Mouse (Mus musculus) liver, embryonic 11.5 days (tissue): ENCODE measurements at regions not wholly inside any gene's neighbourhood (a gene's known extent, or its start where the extent isn't known, plus 50 kb on each side); places are given as distances from the start of the nearest gene placed in this dataset.
"Not testable (repeated sequence)": the region's sequence is repeated elsewhere in the genome, so short reads cannot be mapped to it uniquely, and the experiment has no call there.

Source experiments
- ATAC-seq: fragments of 200-750 bp; cut with Nextera tagmentation; replicated peaks from 2 replicates; pipeline ENCODE4 v1.8.0; 2017; ENCODE audit warnings: moderate number of reproducible peaks, mild to moderate bottlenecking, moderate TSS enrichment, moderate library complexity; ENCODE audit not compliant: low FRiP score
- DNase-seq: peaks from one replicate; pipeline ENCODE4 v3.0.0-alpha.2; 2017; ENCODE audit warnings: low spot score
- H3K27ac ChIP-seq: fragments of 300-500 bp; sonication (generic); 2 replicates; pipeline ENCODE4 v1.5.1; 2014; ENCODE audit warnings: mild to moderate bottlenecking, low read depth, low read length, control low read depth
- H3K27me3 ChIP-seq: fragments of 300-500 bp; sonication (generic); replicated peaks from 2 replicates; pipeline ENCODE4 v1.6.1; 2014; ENCODE audit warnings: low read length, mixed read lengths; ENCODE audit not compliant: control insufficient read depth, insufficient read depth
- H3K36me3 ChIP-seq: fragments of 300-500 bp; sonication (generic); 2 replicates; pipeline ENCODE4 v1.6.1; 2014; ENCODE audit warnings: mild to moderate bottlenecking, low read length, moderate library complexity, mixed read lengths; ENCODE audit not compliant: control insufficient read depth, insufficient read depth
- H3K4me1 ChIP-seq: fragments of 300-500 bp; sonication (generic); replicated peaks from 2 replicates; pipeline ENCODE4 v1.6.1; 2014; ENCODE audit warnings: low read length, mixed read lengths; ENCODE audit not compliant: control insufficient read depth, insufficient read depth
- H3K4me2 ChIP-seq: fragments of 300-500 bp; sonication (generic); 2 replicates; pipeline ENCODE4 v1.6.1; 2014; ENCODE audit warnings: mild to moderate bottlenecking, control low read depth, moderate library complexity
- H3K4me3 ChIP-seq: fragments of 300-500 bp; sonication (generic); 2 replicates; pipeline ENCODE4 v1.5.1; 2014; ENCODE audit warnings: low read depth, low read length, control low read depth
- H3K9ac ChIP-seq: fragments of 300-500 bp; sonication (generic); 2 replicates; pipeline ENCODE4 v1.6.1; 2014; ENCODE audit warnings: low read depth, low read length, control low read depth
- H3K9me3 ChIP-seq: fragments of 300-500 bp; sonication (generic); 2 replicates; pipeline ENCODE4 v1.6.1; 2016; ENCODE audit warnings: low read length, inconsistent platforms, mixed read lengths; ENCODE audit not compliant: control insufficient read depth
- WGBS: fragments of 180-500 bp; shearing (Covaris S2); extraction: QIAGEN DNeasy Blood & Tissue Kit; methylation state at CpG from one replicate; pipeline ENCODE4 v1.1.7; 2014; 5-methylcytosine and 5-hydroxymethylcytosine counted together

DNA sequence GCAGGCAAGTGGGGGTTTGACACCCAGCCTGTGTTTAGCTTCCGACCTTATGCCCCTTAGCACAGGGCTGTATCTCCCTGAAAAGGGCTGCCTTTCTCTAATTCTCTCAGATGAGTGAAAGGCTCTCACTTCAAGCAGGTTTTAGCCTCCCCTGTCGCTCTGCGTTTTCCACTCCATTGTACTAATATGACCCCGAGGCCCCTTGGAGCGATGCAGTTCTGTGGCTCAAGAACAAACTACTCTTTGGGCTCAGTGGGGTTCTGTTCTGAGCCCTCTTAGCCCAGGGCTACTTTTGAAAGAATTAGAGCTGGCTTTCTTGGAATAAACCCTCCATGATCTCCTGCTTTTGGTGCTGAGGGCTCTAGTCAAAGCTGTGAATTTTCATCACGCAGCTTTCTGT is 53.4 kb upstream of the Castor2 start:
- H3K36me3 ChIP-seq, result no peaks in the 10 kb centered on the region

DNA sequence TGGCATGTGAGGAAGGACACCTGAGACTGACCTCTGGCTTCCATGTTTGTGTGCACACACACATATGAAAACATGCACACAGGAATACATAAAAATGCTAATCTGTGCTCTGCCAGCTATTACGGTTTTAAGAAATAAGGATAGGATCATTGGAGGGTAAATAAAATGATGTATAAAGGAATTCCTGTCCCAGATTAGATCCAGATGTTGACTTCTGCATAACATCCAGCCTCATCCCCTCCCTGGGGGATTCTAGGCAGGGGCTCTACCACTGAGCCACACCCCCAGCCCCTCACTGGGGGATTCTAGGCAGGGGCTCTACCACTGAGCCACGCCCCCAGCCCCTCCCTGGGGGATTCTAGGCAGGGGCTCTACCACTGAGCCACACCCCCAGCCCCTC is 56.6 kb upstream of the Castor2 start:
- H3K4me3 ChIP-seq, H3K27ac ChIP-seq, H3K9ac ChIP-seq, DNase-seq, H3K36me3 ChIP-seq, ATAC-seq, H3K9me3 ChIP-seq, H3K4me1 ChIP-seq, H3K4me2 ChIP-seq, H3K27me3 ChIP-seq: not testable (repeated sequence)
- 77% methylated on average over 1 of the region's 2 CpGs for WGBS

More for the DNA sequence above, 53.4 kb upstream of the Castor2 start:
- no peak overlapping the region for H3K4me3 ChIP-seq
- no peak overlapping the region for H3K9ac ChIP-seq
- H3K9me3 ChIP-seq, result no peaks in the 10 kb centered on the region
- H3K4me1 ChIP-seq, result no peaks in the 10 kb centered on the region
- WGBS, result 85% methylated on average over 6 of the region's 6 CpGs
- DNase-seq, result no peak
- no peak overlapping the region for H3K4me2 ChIP-seq
- no peak for ATAC-seq
- H3K27me3 ChIP-seq, result no peaks in the 10 kb centered on the region
- H3K27ac ChIP-seq, result no peak overlapping the region

DNA sequence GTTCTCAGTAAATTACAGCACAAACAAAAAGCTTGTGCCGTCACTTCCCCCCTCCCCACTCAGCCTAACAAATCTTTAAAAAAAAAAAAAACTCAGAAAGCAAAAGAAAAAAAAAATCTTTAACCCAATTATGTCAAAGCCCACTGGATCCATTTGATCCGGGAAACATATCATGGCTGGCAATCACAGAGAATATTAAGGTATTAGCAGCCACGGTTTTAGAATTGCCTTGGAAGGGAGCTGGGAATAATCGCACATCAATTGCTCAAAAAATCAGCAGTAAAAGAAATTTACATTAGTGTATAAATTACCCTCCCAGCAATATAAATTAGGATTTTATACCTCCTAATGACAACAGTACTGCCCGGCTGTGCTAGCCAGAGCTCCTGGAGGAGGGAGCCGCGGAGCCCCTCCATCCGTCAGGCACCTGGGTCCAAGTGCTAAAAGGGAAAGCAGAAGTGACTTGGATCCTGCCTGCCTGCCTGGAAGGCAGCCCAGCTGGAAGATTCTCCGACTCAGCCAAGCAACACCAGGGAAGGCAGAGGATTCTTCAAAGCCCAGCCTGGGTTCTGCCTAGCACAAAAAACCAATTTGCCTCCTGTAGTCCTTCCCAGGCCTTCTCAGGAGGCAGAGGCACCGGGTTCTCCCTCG is 72.1 kb upstream of the Castor2 start:
- no peak overlapping the region for H3K27ac ChIP-seq
- no peaks in the 10 kb centered on the region for H3K4me1 ChIP-seq
- no peak overlapping the region for H3K9ac ChIP-seq
- no peaks in the 10 kb centered on the region; the same call in 1 of the 2 replicates for H3K9me3 ChIP-seq
- ATAC-seq, result no peak
- 71% methylated on average over 11 of the region's 11 CpGs for WGBS
- no peaks in the 10 kb centered on the region for H3K27me3 ChIP-seq
- H3K4me2 ChIP-seq, result no peak overlapping the region
- no peaks in the 10 kb centered on the region for H3K36me3 ChIP-seq
- H3K4me3 ChIP-seq, result no peak overlapping the region
- DNase-seq, result no peak

DNA sequence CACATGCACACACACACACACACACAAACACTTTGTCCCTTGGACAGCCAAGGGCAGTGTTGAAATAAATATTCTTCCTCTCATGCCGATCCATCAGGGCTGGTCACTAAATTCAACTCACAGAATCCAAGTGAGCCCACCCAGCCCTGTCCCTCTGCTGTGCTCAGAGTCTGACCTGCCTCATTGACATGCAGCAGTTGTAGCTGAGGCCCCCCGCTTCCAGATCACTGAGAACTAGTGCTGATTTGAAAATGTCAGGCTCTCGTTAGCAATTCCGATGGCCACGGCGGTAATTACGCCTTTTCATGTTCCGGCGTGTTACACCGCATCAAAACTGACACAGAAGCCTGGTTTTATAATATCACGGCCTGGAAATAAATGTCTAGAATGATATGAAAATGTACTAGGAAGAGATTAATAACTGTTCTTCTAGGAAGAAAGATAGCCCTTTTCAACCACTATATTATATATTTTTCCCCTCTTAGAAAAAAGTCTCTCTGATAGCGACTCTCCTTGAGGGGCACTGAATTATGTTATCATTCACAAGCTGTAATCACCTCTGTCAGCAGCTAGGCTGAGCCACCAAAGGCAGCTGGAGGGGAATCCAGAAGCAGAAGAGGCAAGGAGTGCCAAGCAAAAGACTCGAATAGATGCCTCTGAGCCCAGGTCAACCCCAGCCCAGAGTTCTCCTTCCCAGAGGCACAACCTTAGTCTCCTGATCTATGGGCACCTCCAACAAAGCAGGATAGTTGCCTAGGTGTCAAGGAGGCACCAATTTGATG is 79.7 kb upstream of the Castor2 start:
- H3K4me3 ChIP-seq, result no peak overlapping the region
- H3K36me3 ChIP-seq, result no peaks in the 10 kb centered on the region
- no peaks in the 10 kb centered on the region; the same call in 1 of the 2 replicates for H3K9me3 ChIP-seq
- H3K27ac ChIP-seq, result no peak overlapping the region
- no peaks in the 10 kb centered on the region for H3K4me1 ChIP-seq
- no peak overlapping the region for H3K9ac ChIP-seq
- DNase-seq, result no peak
- H3K4me2 ChIP-seq, result no peak overlapping the region
- WGBS, result 80% methylated on average over 13 of the region's 13 CpGs
- no peaks in the 10 kb centered on the region for H3K27me3 ChIP-seq
- no peak for ATAC-seq

DNA sequence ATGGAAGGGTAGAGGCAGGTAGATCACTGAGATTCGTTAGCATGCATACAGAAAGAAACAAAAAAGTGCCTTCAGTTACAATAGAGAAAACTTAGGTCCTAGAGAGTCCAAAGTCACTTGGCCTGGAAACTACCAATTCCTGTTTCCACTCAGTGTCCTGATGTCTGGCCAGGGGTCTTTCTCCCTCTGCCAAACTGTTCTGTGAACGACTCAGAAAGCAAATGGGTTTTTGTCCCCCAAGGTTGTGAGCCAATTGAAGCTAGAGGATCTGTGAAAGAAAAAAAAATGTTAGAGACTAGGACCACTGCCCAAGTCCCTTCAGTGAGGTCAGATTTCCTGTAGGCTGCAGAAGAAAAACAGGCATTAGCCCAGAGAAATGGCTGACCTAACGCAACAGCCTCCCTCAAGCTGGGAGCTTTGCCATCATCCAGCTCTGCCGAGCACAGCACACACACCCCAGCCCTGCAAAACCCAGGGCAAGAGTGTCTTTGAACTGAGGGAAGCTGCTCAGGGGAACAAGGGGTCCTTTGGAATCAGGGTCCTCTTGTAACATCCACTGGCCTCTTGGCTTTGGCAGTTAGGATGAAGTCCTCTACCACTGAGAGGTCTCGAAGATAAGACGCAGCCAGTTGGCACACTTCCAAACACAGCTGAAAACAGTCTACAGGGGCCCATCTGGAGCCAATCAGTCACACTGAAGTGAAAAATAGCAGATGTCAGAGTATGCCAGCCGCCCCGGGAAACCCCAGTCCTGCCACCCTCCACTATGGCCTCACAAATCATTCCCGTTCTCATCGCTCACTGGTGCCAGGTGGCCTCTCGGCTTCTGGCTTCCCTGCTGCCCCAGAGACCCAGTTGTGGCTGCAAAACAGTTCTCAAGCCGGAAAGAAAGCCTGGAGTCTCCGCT is 85.0 kb upstream of the Castor2 start:
- Histone ChIP-seq H3K4me2 (no peak overlapping the region), H3K27me3 (no peaks in the 10 kb centered on the region), H3K27ac (no peak overlapping the region), H3K4me1 (no peaks in the 10 kb centered on the region), H3K36me3 (no peaks in the 10 kb centered on the region), H3K9ac (no peak overlapping the region), H3K9me3 (no peaks in the 10 kb centered on the region), H3K4me3 (no peak overlapping the region)
- DNase-seq, result peak; percentile 32
- ATAC-seq, result no peak
- 53% methylated on average over 13 of the region's 13 CpGs for WGBS

DNA sequence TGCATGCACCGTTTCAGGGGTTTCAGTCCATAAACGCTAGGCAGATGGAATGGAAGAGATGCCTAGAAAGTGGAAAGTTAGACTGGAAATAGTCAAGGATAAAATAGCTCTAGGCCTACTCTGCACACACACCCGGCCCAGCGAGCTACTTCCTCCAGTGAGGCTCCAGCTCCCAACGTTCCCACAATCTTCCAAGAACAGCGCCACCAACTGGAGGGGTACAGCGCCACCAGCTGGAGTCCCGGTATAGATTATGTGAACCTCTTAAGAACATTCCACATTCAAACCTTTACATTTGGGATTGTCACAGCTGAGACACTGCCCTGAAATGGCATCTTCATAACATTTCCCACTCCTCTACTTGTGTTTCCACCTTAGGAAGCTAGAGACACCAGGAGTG is 86.3 kb upstream of the Castor2 start:
- H3K4me3 ChIP-seq, result no peak overlapping the region
- no peak overlapping the region for H3K27ac ChIP-seq

DNA sequence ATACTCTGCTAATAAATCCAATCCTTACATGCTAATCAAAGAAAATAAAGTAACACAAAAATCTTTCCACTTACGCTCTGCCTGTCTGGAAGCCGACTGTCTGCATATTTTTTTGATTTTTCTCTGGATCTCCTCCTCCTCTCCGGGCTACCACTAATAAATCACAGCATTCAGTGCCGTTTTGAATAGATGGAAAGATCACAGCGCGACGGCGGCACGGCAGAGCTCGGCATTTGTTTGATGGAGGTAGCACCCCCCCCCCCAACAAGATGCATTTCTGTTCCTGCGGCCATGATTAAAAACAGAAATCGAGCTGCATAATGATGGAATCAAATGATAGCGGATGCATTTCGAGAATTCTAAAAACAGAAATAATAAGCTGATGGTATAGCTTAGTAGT is 89.7 kb upstream of the Castor2 start:
- no peak for ATAC-seq
- Histone ChIP-seq H3K4me3 (no peak overlapping the region), H3K4me2 (no peak overlapping the region), H3K27ac (no peak overlapping the region), H3K27me3 (no peaks in the 10 kb centered on the region; the same call in 1 of the 2 replicates), H3K9me3 (no peaks in the 10 kb centered on the region), H3K9ac (no peak overlapping the region), H3K4me1 (0 out of 2 replicates have a peak, but pooled peaks cover 2% of the 10 kb centered on the region), H3K36me3 (no peaks in the 10 kb centered on the region)
- no peak for DNase-seq
- WGBS, result 83% methylated on average over 14 of the region's 14 CpGs

More for the DNA sequence above, 86.3 kb upstream of the Castor2 start:
- Histone ChIP-seq H3K4me2 (no peak overlapping the region), H3K27me3 (no peaks in the 10 kb centered on the region; the same call in 1 of the 2 replicates), H3K9me3 (no peaks in the 10 kb centered on the region), H3K36me3 (no peaks in the 10 kb centered on the region), H3K4me1 (no peaks in the 10 kb centered on the region), H3K9ac (no peak overlapping the region)
- 69% methylated on average over 8 of the region's 8 CpGs for WGBS
- DNase-seq, result no peak
- ATAC-seq, result no peak

DNA sequence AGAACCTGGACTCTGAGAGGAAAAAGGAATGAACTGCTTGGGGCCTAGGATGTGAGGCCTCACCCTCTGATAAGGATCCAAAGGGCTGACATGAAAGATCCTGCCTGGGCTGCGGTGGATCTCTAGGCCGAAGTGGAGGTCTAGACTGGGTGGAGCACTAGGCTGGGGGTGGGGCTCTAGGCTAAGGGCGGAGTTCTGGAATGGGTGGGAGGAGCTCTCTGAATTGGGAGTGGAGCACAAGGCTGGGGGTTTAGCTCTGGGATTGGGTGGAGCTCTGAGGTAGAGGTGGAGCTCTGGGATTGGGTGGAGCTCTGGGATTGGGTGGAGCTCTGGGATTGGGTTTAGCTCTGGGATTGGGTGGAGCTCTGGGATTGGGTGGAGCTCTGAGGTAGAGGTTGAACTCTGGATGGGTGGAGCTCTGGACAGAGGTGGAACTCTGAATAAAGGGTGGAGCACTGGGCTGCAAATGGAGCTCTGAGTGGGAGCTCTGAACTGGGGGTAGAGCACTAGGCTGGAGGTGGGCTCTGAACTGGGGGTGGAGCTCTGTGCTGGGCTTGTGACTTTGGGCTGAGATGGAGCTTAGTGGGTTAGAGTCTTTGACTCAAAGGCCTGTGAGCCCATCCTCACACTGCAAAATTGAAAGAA is 92.3 kb upstream of the Castor2 start:
- no peaks in the 10 kb centered on the region; the same call in 1 of the 2 replicates for H3K27me3 ChIP-seq
- WGBS, result 9% methylated on average over 3 of the region's 3 CpGs
- H3K27ac ChIP-seq, result no peak overlapping the region
- H3K4me1 ChIP-seq, result 0 out of 2 replicates have a peak, but pooled peaks cover 2% of the 10 kb centered on the region
- no peak overlapping the region for H3K9ac ChIP-seq
- DNase-seq (no peak), ATAC-seq (peak; percentile 75)
- no peaks in the 10 kb centered on the region for H3K36me3 ChIP-seq
- no peak overlapping the region for H3K4me2 ChIP-seq
- H3K4me3 ChIP-seq, result no peak overlapping the region
- no peaks in the 10 kb centered on the region for H3K9me3 ChIP-seq
